Mouse (Mus musculus): ENCODE measurements around the gene Colgalt1.
A peak's percentile ranks its signal among the peaks of the same experiment; 100 is the strongest.

The Colgalt1 gene

DNA sequence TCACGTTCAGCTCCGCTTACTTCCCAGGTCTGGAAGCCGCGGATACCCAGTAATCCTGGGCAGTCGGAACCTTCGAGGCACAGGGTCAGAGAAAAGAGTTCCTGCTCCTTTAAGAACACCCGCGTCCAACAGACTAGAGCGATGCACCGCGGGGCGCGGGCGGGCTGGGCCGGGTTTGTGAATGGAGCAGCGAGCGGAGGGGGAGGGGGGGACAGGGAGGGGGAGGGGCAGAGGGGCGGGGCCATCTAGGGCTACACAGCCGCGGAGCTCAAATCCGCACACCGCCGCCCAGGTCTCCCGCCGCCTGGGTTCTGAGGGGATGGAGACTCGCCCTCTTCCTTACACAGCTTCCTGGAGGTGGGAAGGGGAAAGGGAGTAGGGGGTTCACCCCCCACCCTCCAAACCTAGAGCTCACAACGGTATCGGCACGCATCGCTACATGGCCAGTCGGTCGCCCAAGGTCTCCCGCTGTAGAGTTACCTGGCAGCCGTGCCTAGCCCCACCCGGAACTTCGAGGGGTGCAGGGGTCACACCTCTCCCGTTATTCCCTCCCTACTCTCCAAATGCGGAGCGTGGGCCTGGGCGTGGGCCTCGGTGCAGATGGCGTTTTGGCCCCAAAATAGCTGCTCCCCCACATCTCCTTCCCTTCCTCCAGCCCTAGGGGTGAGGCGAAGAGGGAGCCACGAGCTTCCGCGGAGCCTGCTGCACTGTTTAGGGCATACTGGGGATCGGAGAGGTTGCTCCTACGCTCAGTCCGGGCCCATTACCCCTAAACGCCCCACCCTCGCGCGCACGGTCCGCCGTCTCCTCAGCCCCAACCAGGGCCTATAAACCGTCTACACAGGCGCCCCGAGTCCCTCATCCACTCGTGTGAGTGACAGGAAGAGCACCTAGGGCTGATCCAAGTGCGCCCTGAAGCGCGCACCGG is 60.1 kb downstream of the Colgalt1 start:
- peak; percentile 86 for DNase-seq

DNA sequence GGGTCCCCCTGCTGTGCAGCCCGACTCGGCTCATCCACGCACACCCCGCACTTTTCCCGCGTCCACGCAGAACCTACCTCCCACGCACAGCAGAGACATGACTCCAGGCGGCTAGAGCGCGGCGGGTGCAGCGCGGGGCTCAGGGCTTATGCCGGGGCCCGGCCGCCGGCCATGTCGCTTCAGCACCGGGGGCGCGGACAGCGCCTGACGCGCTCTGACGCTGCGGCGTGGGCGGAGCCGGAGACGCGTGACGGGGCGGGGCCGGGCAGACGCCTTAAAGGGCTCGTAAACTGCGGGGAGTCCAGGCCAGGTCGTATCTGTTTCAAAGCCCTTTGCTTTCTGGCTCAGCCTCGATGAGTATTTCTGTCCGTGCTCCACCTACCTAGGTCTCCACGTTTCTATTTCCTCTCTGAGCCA is 60.8 kb downstream of the Colgalt1 start, which contains the start of gene Unc13a:
Gene Unc13a, minus strand, starts transcription at position 209 of the 417 bp plus-strand sequence.
- DNase-seq = peak; percentile 94

DNA sequence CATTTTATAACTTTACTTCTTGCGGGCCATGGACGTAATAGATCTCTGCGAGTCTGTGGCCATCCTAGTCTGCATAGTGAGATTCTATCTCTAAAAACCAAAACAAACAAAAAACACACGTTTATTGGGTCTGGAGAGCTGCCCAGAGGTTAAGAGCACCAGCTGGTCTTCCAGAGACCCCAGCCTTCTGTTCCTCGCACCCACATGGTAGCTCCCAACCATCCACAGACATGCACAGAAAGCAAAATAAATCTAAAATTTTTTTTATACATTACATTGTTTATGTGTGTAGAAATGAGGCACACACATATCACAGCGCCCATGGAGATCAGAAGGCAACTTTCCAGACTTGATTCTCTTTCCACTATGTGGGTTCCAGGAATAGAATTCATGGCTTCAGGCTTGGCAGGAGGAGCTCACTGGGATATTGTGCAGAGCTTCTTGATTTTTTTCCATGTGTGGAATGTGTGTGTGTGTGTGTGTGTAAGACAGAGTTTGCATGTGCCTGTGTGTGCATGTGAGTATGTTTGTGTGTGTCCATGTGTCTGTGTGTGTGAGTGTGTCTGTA is 61.5 kb downstream of the Colgalt1 start:
- no peak for DNase-seq

DNA sequence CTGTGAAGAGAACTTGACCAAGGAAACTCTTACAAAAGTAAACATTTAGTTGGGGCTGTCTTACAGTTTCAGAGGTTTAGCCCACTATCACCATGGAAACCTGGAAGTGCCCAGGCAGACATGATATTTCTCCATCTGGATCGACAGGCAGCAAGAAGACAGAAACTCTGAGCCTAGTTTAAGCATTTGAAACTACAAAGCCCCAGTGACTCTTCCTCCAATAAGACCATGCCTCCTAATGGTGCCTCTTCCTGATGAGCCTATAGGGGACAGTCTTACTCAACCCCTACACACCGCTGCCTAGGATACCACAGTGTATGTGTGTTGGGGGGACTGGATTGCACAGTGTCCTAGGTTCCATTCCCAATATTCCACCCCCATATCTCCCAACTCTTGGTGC is 63.3 kb downstream of the Colgalt1 start:
- peak; percentile 36 for DNase-seq
